Mouse (Mus musculus) stomach, embryonic 15.5 days (tissue): ENCODE data around the gene Aqp8. TPM values are rescaled to one million over a fixed set of nuclear protein-coding genes. Genes with fewer than 3 reads are reported as not detected.
A peak's percentile ranks its signal among the peaks of the same experiment; 100 is the strongest.

Experiments
- ATAC-seq: fragments of 200-750 bp; cut with Nextera tagmentation; 2 replicates; pipeline ENCODE4 v1.8.0; 2017; ENCODE audit warnings: low read depth, moderate number of reproducible peaks, moderate TSS enrichment; ENCODE audit not compliant: insufficient read depth, low FRiP score
- H3K27ac ChIP-seq: fragments of 300-500 bp; sonication (generic); 2 replicates; pipeline ENCODE4 v1.5.1; 2015; ENCODE audit warnings: mild to moderate bottlenecking, inconsistent platforms
- H3K27me3 ChIP-seq: fragments of 300-500 bp; sonication (generic); replicated peaks from 2 replicates; pipeline ENCODE4 v1.6.1; 2015; ENCODE audit warnings: inconsistent platforms
- H3K36me3 ChIP-seq: fragments of 300-500 bp; sonication (generic); 2 replicates; pipeline ENCODE4 v1.6.1; 2015; ENCODE audit warnings: inconsistent platforms
- H3K4me1 ChIP-seq: fragments of 300-500 bp; sonication (generic); 2 replicates; pipeline ENCODE4 v1.6.1; 2015; ENCODE audit warnings: inconsistent platforms
- H3K4me2 ChIP-seq: fragments of 300-500 bp; sonication (generic); 2 replicates; pipeline ENCODE4 v1.6.1; 2015; ENCODE audit warnings: mild to moderate bottlenecking, inconsistent platforms
- H3K4me3 ChIP-seq: fragments of 300-500 bp; sonication (generic); replicated peaks from 2 replicates; pipeline ENCODE4 v1.5.1; 2015; ENCODE audit warnings: inconsistent platforms
- H3K9ac ChIP-seq: fragments of 300-500 bp; sonication (generic); 2 replicates; pipeline ENCODE4 v1.6.1; 2015; ENCODE audit warnings: inconsistent platforms
- H3K9me3 ChIP-seq: fragments of 300-500 bp; sonication (generic); 2 replicates; pipeline ENCODE4 v1.6.1; 2016; ENCODE audit warnings: inconsistent platforms
- WGBS: fragments of 180-500 bp; shearing (Covaris S2); methylation state at CpG from one replicate; pipeline ENCODE4 v1.1.7; 2015; 5-methylcytosine and 5-hydroxymethylcytosine counted together
- polyA plus RNA-seq: library from polyadenylated mRNA; unstranded; fragments of >200 nt; fragmentation: Nextera tagmentation; extraction: Ambion mirVana; gene quantifications from 2 replicates; pipeline ENCODE4 v1.2.1, GENCODE M21; 2015

Aqp8 gene
- polyA plus RNA-seq, 1 experiment from 2014 or later: 27.3 TPM

DNA sequence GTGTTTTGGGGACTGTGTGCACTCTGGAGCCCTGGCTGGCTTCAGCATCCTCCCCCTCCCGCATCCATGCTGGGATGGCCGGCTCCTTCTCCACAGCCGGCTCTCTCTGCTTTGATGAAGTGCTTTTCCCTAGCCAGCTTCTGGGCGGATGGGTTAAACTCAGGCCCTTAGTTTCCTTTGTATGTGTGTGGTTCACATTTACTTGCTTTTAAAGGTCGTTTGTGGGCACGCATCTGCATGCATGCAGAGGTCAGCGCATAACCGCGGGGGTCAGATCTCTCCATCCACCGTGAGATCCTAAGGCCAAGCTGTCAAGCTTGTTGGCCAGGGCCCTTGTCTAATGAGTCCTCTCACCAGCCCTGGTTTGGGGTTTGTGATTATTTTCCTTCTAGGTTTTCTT, 12.4 kb upstream of the Aqp8 start:
- H3K9ac ChIP-seq: no peak overlapping the region
- ATAC-seq: no peak
- H3K9me3 ChIP-seq: no peaks in the 10 kb centered on the region
- H3K27ac ChIP-seq: no peak overlapping the region
- no peak overlapping the region for H3K4me3 ChIP-seq
- H3K27me3 ChIP-seq: no peaks in the 10 kb centered on the region
- H3K36me3 ChIP-seq: no peaks in the 10 kb centered on the region
- 71% methylated on average over 10 of the region's 10 CpGs for WGBS
- no peak overlapping the region for H3K4me2 ChIP-seq
- no peaks in the 10 kb centered on the region for H3K4me1 ChIP-seq

DNA sequence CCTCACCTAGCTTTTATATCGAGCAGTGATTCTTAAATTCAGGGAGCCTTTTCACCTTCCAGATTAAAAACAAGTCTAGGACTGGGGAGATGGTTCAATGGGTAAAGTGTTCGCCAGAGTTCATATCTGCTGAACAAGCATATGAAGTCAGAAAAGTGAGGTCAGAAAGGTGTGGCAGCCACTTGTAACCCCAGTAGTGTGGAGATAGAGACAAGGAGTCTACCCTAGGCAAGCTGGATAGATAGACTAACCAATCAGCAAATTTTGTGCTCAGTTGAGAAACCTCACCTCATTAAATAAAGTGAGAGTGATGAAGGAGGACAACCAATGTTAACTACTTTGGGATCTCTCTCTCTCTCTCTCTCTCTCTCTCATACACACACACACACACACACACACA, 11.6 kb upstream of the Aqp8 start:
- H3K9ac ChIP-seq: no peak overlapping the region
- no peak overlapping the region for H3K27ac ChIP-seq
- no peaks in the 10 kb centered on the region for H3K4me1 ChIP-seq
- no peak for ATAC-seq
- 83% methylated on average over 2 of the region's 2 CpGs for WGBS
- no peaks in the 10 kb centered on the region for H3K27me3 ChIP-seq
- H3K36me3 ChIP-seq: no peaks in the 10 kb centered on the region
- no peaks in the 10 kb centered on the region for H3K9me3 ChIP-seq
- no peak overlapping the region for H3K4me2 ChIP-seq
- H3K4me3 ChIP-seq: no peak overlapping the region

DNA sequence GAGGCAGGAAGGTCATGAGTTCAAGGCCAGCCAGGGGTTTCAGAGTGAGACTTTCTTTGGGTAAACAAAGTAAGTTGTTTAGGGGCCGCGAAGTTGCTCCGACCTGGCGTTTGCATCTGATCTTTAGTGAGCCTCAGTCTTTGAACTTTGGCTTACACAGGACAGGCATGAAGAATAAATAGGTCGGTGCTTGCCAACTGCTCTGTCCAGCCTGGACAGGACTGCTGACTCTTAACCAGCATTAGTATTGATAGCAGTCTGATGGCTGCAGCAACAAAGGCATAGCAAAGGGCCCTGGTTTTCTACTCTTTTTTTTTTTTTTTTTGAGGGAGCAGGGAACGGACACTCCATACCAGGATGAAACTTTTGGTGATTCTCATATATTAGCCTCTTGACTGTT, 9.5 kb upstream of the Aqp8 start:
- H3K4me2 ChIP-seq: no peak overlapping the region
- no peaks in the 10 kb centered on the region for H3K9me3 ChIP-seq
- no peak overlapping the region for H3K9ac ChIP-seq
- H3K27me3 ChIP-seq: no peaks in the 10 kb centered on the region
- H3K36me3 ChIP-seq: no peaks in the 10 kb centered on the region
- 49% methylated on average over 6 of the region's 6 CpGs for WGBS
- no peak overlapping the region for H3K27ac ChIP-seq
- H3K4me1 ChIP-seq: no peaks in the 10 kb centered on the region
- no peak overlapping the region for H3K4me3 ChIP-seq
- ATAC-seq: no peak

DNA sequence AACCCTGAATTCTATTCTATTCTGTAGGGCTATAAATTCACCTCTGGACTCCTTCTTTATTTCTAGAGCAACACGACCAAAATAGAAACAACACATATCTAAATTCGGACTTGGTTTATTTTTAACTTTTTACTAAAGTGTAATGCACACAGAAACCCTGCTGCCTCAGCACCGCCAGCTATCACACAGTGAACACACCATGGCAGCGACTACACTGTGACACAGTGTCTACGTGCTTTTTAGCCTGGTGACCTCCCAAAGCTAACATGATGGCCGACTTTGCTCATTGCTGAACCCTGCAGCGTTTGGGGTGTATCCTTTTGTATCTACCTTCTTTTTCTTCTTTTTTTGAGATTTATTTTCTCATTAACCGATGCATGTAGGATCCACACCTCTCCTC, 9.0 kb upstream of the Aqp8 start:
- H3K4me1 ChIP-seq: no peaks in the 10 kb centered on the region
- H3K27ac ChIP-seq: no peak overlapping the region
- no peaks in the 10 kb centered on the region for H3K27me3 ChIP-seq
- H3K4me2 ChIP-seq: no peak overlapping the region
- no peaks in the 10 kb centered on the region for H3K36me3 ChIP-seq
- no peak overlapping the region for H3K9ac ChIP-seq
- no peak for ATAC-seq
- H3K9me3 ChIP-seq: no peaks in the 10 kb centered on the region
- WGBS: 71% methylated on average over 8 of the region's 8 CpGs
- H3K4me3 ChIP-seq: no peak overlapping the region

DNA sequence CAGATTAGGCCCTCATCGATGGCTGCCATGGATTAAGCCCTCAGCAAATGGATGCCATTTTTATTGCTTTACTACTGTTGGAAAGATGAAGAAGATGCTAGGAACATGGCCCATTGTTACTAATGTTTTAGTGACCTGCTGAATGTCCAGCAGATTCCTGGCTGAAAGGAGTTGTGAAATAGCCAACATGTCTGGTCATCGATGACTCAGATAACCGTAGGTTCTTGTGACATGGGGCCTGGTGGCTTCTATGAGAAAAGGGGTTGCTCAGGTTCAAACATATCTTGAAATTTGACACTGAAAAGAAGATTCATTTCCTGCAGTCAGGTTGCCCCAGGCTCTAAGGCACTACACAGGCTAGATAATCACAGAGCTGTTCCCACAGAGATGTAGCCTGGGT, 7.0 kb upstream of the Aqp8 start:
- no peaks in the 10 kb centered on the region for H3K4me1 ChIP-seq
- H3K9me3 ChIP-seq: no peaks in the 10 kb centered on the region
- no peaks in the 10 kb centered on the region for H3K36me3 ChIP-seq
- no peak overlapping the region for H3K4me3 ChIP-seq
- H3K27me3 ChIP-seq: no peaks in the 10 kb centered on the region
- WGBS: 94% methylated on average over 3 of the region's 3 CpGs
- H3K9ac ChIP-seq: no peak overlapping the region
- H3K4me2 ChIP-seq: no peak overlapping the region
- no peak for ATAC-seq
- no peak overlapping the region for H3K27ac ChIP-seq

DNA sequence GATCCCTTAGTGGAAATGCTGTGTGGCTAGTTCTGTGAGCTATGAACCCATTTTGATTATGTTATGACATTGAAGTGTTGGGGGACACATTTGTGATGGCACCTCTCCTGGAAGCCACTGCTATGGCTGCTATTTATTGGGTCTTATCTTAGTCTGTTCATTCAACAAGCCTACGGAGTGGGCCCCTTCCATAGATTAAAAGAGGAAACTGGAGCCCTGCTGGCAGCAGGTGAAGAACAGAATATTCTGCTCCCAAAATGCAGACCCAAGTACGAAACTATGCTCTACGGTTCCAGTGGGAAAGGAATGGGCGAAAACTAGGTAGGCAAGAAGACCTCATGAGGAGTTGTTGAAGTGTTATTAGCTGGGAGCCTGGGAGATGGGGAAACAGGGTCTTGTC, 3.8 kb upstream of the Aqp8 start:
- H3K9me3 ChIP-seq: no peaks in the 10 kb centered on the region
- no peaks in the 10 kb centered on the region for H3K36me3 ChIP-seq
- no peaks in the 10 kb centered on the region for H3K27me3 ChIP-seq
- H3K4me2 ChIP-seq: no peak overlapping the region
- H3K4me3 ChIP-seq: no peak overlapping the region
- no peak overlapping the region for H3K27ac ChIP-seq
- H3K4me1 ChIP-seq: no peaks in the 10 kb centered on the region
- WGBS: 91% methylated on average over 4 of the region's 4 CpGs
- ATAC-seq: no peak
- no peak overlapping the region for H3K9ac ChIP-seq

DNA sequence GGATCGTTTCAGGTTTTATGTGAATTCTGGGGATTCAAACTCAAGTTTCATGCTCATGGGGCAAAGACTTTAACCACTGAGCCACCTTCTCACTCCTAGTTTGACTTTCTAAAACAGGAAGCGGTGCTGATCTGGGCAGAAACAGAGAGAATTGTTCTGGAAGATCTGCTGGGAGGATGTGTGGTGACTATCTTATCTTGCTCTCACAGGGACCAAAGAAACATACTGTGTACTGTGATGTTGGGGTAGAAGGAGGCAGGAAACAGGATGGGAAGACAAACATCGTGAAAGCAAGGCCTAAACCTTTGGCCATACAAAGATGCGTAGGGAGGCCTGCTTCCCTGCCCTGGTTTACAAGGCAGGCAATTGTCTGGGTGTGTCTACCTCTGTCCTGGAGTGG, 2.8 kb upstream of the Aqp8 start:
- ATAC-seq: peak; percentile 10; the same call in 1 of the 2 replicates
- Histone ChIP-seq H3K9me3 (no peaks in the 10 kb centered on the region), H3K4me3 (no peak overlapping the region), H3K36me3 (no peaks in the 10 kb centered on the region), H3K27ac (no peak overlapping the region), H3K4me2 (no peak overlapping the region), H3K9ac (no peak overlapping the region), H3K4me1 (no peaks in the 10 kb centered on the region), H3K27me3 (no peaks in the 10 kb centered on the region)
- WGBS: 70% methylated on average over 4 of the region's 4 CpGs

DNA sequence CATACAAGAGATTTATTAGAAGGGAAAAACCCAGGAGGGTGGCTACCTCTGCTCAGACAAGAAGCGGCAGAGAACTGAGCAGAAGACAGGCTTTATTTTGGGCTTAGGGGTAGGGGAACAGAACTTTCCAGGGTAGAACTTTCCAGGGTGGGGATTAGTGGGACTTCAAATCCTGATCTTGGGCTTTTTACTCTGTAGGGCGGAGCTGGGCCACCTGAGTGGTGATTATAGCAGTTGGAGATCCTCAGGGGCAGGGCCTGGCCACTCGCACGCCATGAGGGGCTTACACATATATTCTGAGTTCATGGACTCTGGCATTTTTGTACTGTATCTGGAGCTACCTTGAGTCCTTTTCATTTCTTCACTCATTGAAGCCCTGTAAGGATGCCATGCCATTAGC, 775 bp upstream of the Aqp8 start:
- Histone ChIP-seq H3K4me3 (no peak overlapping the region), H3K4me2 (no peak overlapping the region), H3K27me3 (no peaks in the 10 kb centered on the region), H3K9ac (no peak overlapping the region), H3K27ac (no peak overlapping the region), H3K36me3 (no peaks in the 10 kb centered on the region), H3K4me1 (no peaks in the 10 kb centered on the region), H3K9me3 (no peaks in the 10 kb centered on the region)
- WGBS: 77% methylated on average over 4 of the region's 4 CpGs
- no peak for ATAC-seq

DNA sequence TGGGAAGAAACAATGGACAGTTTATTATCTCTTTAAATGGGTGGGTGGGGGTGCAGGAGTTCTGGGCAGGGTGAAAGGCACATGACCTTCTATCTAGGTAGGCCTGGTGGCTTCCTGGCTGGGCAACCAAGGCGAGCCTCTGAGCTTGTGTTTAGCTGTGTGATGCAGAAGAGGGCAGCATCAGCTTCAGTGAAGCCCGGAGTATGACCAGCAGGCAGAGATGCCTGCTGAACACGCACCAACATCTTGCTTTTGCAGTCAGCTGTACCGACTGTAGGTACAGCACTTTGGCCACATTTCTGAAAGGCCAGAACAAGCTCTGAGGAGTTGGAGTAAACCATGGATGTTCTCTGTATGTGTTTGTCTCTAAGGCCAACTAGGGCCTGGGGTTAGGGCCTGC, 1.5 kb downstream of the Aqp8 start:
- Histone ChIP-seq H3K4me1 (no peaks in the 10 kb centered on the region), H3K9ac (no peak overlapping the region), H3K9me3 (no peaks in the 10 kb centered on the region), H3K27ac (no peak overlapping the region), H3K4me2 (no peak overlapping the region), H3K36me3 (no peaks in the 10 kb centered on the region), H3K4me3 (no peak overlapping the region), H3K27me3 (no peaks in the 10 kb centered on the region)
- no peak for ATAC-seq
- WGBS: 87% methylated on average over 4 of the region's 4 CpGs

DNA sequence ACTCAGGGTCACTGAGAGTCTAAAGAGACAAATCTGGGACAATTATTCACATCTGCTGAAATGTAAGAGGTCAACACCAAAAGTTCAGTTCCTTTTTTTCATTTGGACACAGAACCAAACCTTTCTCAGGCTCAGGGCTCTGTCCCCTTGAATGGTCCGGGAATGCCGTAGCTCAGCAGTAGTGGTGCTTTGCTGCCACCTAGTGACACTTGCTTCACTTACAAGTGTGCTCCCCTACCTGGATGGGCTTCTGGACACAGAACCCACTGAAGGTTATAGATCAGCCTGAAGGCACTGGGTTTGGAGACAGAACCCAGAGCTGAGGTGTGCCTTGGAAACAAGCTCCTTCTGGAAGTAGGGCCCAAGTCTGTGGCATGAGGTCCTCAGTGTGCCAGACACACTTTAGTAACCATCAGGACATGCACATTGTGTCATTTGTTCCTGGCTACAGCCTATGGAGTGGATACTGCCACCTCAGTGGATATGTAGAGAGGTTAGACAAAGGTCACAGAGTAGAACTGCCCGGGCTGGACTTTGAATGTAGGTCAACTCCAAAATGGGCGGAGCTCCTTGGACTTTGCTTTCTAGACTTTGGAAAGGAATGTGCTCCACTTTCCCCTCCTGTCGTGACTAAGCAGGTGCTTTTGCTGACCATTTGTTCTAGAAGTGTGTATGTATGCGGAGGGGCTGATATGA, 3.7 kb downstream of the Aqp8 start:
- 28% methylated on average over 6 of the region's 6 CpGs for WGBS
- H3K27me3 ChIP-seq: no peaks in the 10 kb centered on the region
- H3K9ac ChIP-seq: no peak overlapping the region
- H3K9me3 ChIP-seq: no peaks in the 10 kb centered on the region
- no peak for ATAC-seq
- no peak overlapping the region for H3K4me3 ChIP-seq
- H3K27ac ChIP-seq: no peak overlapping the region
- H3K4me2 ChIP-seq: no peak overlapping the region
- no peaks in the 10 kb centered on the region for H3K4me1 ChIP-seq
- H3K36me3 ChIP-seq: no peaks in the 10 kb centered on the region

DNA sequence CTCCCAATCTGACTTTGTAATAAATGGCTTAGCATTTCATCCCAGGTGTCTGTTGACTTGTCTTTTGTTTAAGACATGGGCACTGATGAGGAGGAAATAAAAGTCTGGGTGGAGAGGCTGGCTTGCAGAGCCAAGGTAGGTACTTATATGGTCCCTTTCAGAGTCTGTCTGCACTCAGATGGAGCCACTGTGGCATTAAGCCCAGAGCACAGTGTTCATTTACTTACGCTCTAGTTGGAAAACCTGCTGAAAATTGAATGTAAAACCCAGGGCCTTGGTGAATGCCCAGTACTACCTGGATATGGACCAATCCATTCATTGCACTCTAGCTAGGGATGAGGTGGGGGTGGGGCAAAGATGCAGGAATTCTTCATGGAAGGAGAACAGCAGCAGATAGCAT, 5.9 kb downstream of the Aqp8 start:
- no peak overlapping the region for H3K4me3 ChIP-seq
- WGBS: 96% methylated on average over 1 of the region's 1 CpGs

DNA sequence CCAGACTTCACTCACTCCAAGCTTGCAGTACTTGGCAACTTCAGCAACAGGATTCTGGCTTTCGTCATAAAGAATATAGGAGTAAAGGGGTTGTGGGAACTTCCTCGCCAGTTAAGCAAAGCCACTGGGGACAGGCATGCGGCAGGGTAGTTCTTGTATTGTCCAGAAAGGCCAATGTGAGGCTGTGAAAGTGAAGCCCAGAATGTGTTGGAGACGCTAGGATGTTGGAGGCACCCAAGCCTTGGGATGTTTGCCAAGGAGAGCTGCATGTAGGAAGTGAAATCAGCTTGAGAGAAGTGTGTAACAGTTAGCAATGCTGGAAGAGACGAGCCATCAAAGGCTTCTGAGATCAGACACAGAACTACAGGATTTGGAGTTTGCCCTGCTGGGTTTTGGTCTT, 25.6 kb downstream of the Aqp8 start:
- Histone ChIP-seq H3K36me3 (no peaks in the 10 kb centered on the region), H3K27me3 (no peaks in the 10 kb centered on the region), H3K9ac (no peak overlapping the region), H3K4me3 (no peak overlapping the region), H3K4me1 (no peaks in the 10 kb centered on the region), H3K4me2 (no peak overlapping the region), H3K27ac (no peak overlapping the region), H3K9me3 (no peaks in the 10 kb centered on the region)
- ATAC-seq: no peak
- 60% methylated on average over 5 of the region's 5 CpGs for WGBS

More for the DNA sequence above, 5.9 kb downstream of the Aqp8 start:
- H3K27ac ChIP-seq: no peak overlapping the region
- no peaks in the 10 kb centered on the region for H3K27me3 ChIP-seq
- H3K9me3 ChIP-seq: no peaks in the 10 kb centered on the region
- no peaks in the 10 kb centered on the region for H3K36me3 ChIP-seq
- H3K9ac ChIP-seq: no peak overlapping the region
- no peak for ATAC-seq
- H3K4me1 ChIP-seq: no peaks in the 10 kb centered on the region
- H3K4me2 ChIP-seq: no peak overlapping the region
